Mouse (Mus musculus) heart, embryonic 11.5 days (tissue): ENCODE measurements at regions not wholly inside any gene's neighbourhood (a gene's known extent, or its start where the extent isn't known, plus 50 kb on each side); places are given as distances from the start of the nearest gene placed in this dataset.
A peak's percentile ranks its signal among the peaks of the same experiment; 100 is the strongest.

Experiments
- ATAC-seq: fragments of 200-750 bp; cut with Nextera tagmentation; replicated peaks from 2 replicates; pipeline ENCODE4 v1.8.0; 2017; ENCODE audit warnings: moderate library complexity; ENCODE audit not compliant: insufficient number of reproducible peaks, low FRiP score, low TSS enrichment
- H3K27ac ChIP-seq: fragments of 300-500 bp; sonication (generic); 2 replicates; pipeline ENCODE4 v1.5.1; 2014; ENCODE audit warnings: mild to moderate bottlenecking, low read depth, low read length
- H3K27me3 ChIP-seq: fragments of 300-500 bp; sonication (generic); 2 replicates; pipeline ENCODE4 v1.6.1; 2014; ENCODE audit warnings: mild to moderate bottlenecking, low read length, mixed read lengths; ENCODE audit not compliant: control insufficient read depth, insufficient read depth
- H3K36me3 ChIP-seq: fragments of 300-500 bp; sonication (generic); 2 replicates; pipeline ENCODE4 v1.6.1; 2014; ENCODE audit warnings: mild to moderate bottlenecking, low read length, moderate library complexity, mixed read lengths; ENCODE audit not compliant: control insufficient read depth, insufficient read depth
- H3K4me1 ChIP-seq: fragments of 300-500 bp; sonication (generic); 2 replicates; pipeline ENCODE4 v1.6.1; 2014; ENCODE audit warnings: low read length; ENCODE audit not compliant: control insufficient read depth, insufficient read depth
- H3K4me2 ChIP-seq: fragments of 300-500 bp; sonication (generic); 2 replicates; pipeline ENCODE4 v1.6.1; 2014; ENCODE audit warnings: mild to moderate bottlenecking, moderate library complexity
- H3K4me3 ChIP-seq: fragments of 300-500 bp; sonication (generic); 2 replicates; pipeline ENCODE4 v1.5.1; 2014; ENCODE audit warnings: low read depth, low read length
- H3K9ac ChIP-seq: fragments of 300-500 bp; sonication (generic); 2 replicates; pipeline ENCODE4 v1.6.1; 2014; ENCODE audit warnings: mild to moderate bottlenecking, low read depth, low read length, moderate library complexity
- H3K9me3 ChIP-seq: fragments of 300-500 bp; sonication (generic); replicated peaks from 2 replicates; pipeline ENCODE4 v1.6.1; 2016; ENCODE audit warnings: low read length; ENCODE audit not compliant: control insufficient read depth
- WGBS: fragments of 180-500 bp; shearing (Covaris S2); extraction: QIAGEN DNeasy Blood & Tissue Kit; methylation state at CpG from one replicate; pipeline ENCODE4 v1.1.7; 2014; ENCODE audit not compliant: insufficient replicate concordance; 5-methylcytosine and 5-hydroxymethylcytosine counted together

- H3K4me1 ChIP-seq, result no peaks in the 10 kb centered on the region
- H3K27ac ChIP-seq, result no peak overlapping the region
- no peak overlapping the region for H3K4me2 ChIP-seq
- no peak overlapping the region for H3K9ac ChIP-seq
- no peak for ATAC-seq
- no peaks in the 10 kb centered on the region for H3K9me3 ChIP-seq
- H3K36me3 ChIP-seq, result no peaks in the 10 kb centered on the region
- 75% methylated on average over 5 of the region's 5 CpGs for WGBS
- no peak overlapping the region for H3K4me3 ChIP-seq
- H3K27me3 ChIP-seq, result peaks cover 23% of the 10 kb centered on the region
Measured at GRCm38 (mm10) chr6:28986756-28987155, 73.3 kb upstream of the Lep start.

- Histone ChIP-seq H3K9me3 (no peaks in the 10 kb centered on the region; the same call in 1 of the 2 replicates), H3K4me1 (no peaks in the 10 kb centered on the region), H3K27me3 (peaks cover 17% of the 10 kb centered on the region), H3K4me3 (no peak overlapping the region), H3K36me3 (no peaks in the 10 kb centered on the region), H3K4me2 (no peak overlapping the region), H3K27ac (no peak overlapping the region), H3K9ac (no peak overlapping the region)
- whole genome bisulfite sequencing, result 65% methylated on average over 7 of the region's 7 CpGs
- no peak for ATAC-seq
Measured at GRCm38 (mm10) chr6:28987386-28987785, 72.6 kb upstream of the Lep start.

- H3K4me2 ChIP-seq, result no peak overlapping the region
- H3K4me3 ChIP-seq, result no peak overlapping the region
- no peaks in the 10 kb centered on the region for H3K4me1 ChIP-seq
- H3K9me3 ChIP-seq, result no peaks in the 10 kb centered on the region; the same call in 1 of the 2 replicates
- 58% methylated on average over 10 of the region's 10 CpGs for WGBS
- peaks cover 9% of the 10 kb centered on the region; the same call in 1 of the 2 replicates for H3K27me3 ChIP-seq
- no peak for ATAC-seq
- no peaks in the 10 kb centered on the region for H3K36me3 ChIP-seq
- no peak overlapping the region for H3K27ac ChIP-seq
- no peak overlapping the region for H3K9ac ChIP-seq
Measured at GRCm38 (mm10) chr6:28989433-28989832, 70.6 kb upstream of the Lep start.

GRCm38 (mm10) chr6:28990210-28990609 lies 69.8 kb upstream of the Lep start:
- H3K4me1 ChIP-seq, result no peaks in the 10 kb centered on the region
- H3K4me3 ChIP-seq, result no peak overlapping the region
- peaks cover 9% of the 10 kb centered on the region; the same call in 1 of the 2 replicates for H3K27me3 ChIP-seq
- no peak for ATAC-seq
- no peak overlapping the region for H3K27ac ChIP-seq
- H3K4me2 ChIP-seq, result no peak overlapping the region
- H3K36me3 ChIP-seq, result no peaks in the 10 kb centered on the region
- WGBS, result 56% methylated on average over 5 of the region's 5 CpGs
- no peaks in the 10 kb centered on the region; the same call in 1 of the 2 replicates for H3K9me3 ChIP-seq
- H3K9ac ChIP-seq, result no peak overlapping the region

GRCm38 (mm10) chr6:28994481-28994880 lies 65.5 kb upstream of the Lep start:
- 0 out of 2 replicates have a peak, but pooled peaks cover 2% of the 10 kb centered on the region for H3K27me3 ChIP-seq
- H3K36me3 ChIP-seq, result no peaks in the 10 kb centered on the region
- no peak overlapping the region for H3K4me2 ChIP-seq
- no peak overlapping the region for H3K4me3 ChIP-seq
- ATAC-seq, result no peak
- no peaks in the 10 kb centered on the region for H3K4me1 ChIP-seq
- WGBS, result 79% methylated on average over 4 of the region's 4 CpGs
- H3K27ac ChIP-seq, result no peak overlapping the region
- H3K9me3 ChIP-seq, result no peaks in the 10 kb centered on the region; the same call in 1 of the 2 replicates
- no peak overlapping the region for H3K9ac ChIP-seq

GRCm38 (mm10) chr6:28995701-28996100 lies 64.3 kb upstream of the Lep start:
- Histone ChIP-seq H3K9ac (no peak overlapping the region), H3K27me3 (0 out of 2 replicates have a peak, but pooled peaks cover under 1% of the 10 kb centered on the region), H3K4me1 (no peaks in the 10 kb centered on the region), H3K4me3 (no peak overlapping the region), H3K4me2 (no peak overlapping the region), H3K9me3 (no peaks in the 10 kb centered on the region; the same call in 1 of the 2 replicates), H3K36me3 (no peaks in the 10 kb centered on the region), H3K27ac (no peak overlapping the region)
- ATAC-seq, result no peak
- 46% methylated on average over 10 of the region's 10 CpGs for WGBS

- Histone ChIP-seq H3K4me2 (no peak overlapping the region), H3K9me3 (no peaks in the 10 kb centered on the region), H3K27me3 (no peaks in the 10 kb centered on the region), H3K4me1 (no peaks in the 10 kb centered on the region), H3K9ac (no peak overlapping the region), H3K36me3 (no peaks in the 10 kb centered on the region), H3K4me3 (no peak overlapping the region), H3K27ac (no peak overlapping the region)
- ATAC-seq, result no peak
- WGBS, result 63% methylated on average over 10 of the region's 10 CpGs
Measured at GRCm38 (mm10) chr6:28999386-29000094, 60.5 kb upstream of the Lep start.

- Histone ChIP-seq H3K4me3 (no peak overlapping the region), H3K27me3 (no peaks in the 10 kb centered on the region), H3K4me1 (no peaks in the 10 kb centered on the region), H3K9ac (no peak overlapping the region), H3K27ac (no peak overlapping the region), H3K36me3 (no peaks in the 10 kb centered on the region), H3K9me3 (no peaks in the 10 kb centered on the region), H3K4me2 (peak overlapping the region; percentile 34)
- ATAC-seq, result no peak
- 58% methylated on average over 10 of the region's 10 CpGs for WGBS
Measured at GRCm38 (mm10) chr6:29002141-29002540, 57.9 kb upstream of the Lep start.

- Histone ChIP-seq H3K4me2 (peak overlapping the region; percentile 34), H3K9me3 (no peaks in the 10 kb centered on the region), H3K9ac (no peak overlapping the region), H3K36me3 (no peaks in the 10 kb centered on the region), H3K27me3 (no peaks in the 10 kb centered on the region), H3K4me1 (no peaks in the 10 kb centered on the region), H3K27ac (no peak overlapping the region), H3K4me3 (no peak overlapping the region)
- WGBS, result 38% methylated on average over 8 of the region's 8 CpGs
- no peak for ATAC-seq
Measured at GRCm38 (mm10) chr6:29002811-29003210, 57.2 kb upstream of the Lep start.
